Mouse (Mus musculus) midbrain, embryonic 10.5 days (tissue): ENCODE data around the gene Tmem274. TPM values are rescaled to one million over a fixed set of nuclear protein-coding genes. Genes with fewer than 3 reads are reported as not detected.
A peak's percentile ranks its signal among the peaks of the same experiment; 100 is the strongest.
"Not testable (repeated sequence)": the region's sequence is repeated elsewhere in the genome, so short reads cannot be mapped to it uniquely, and the experiment has no call there.

ENCODE experiments used
- DNase-seq: peaks from one replicate; pipeline ENCODE4 v3.0.0-alpha.2; 2017; ENCODE audit warnings: low spot score
- H3K27ac ChIP-seq: fragments of 300-500 bp; sonication (generic); replicated peaks from 2 replicates; pipeline ENCODE4 v1.5.1; 2016; ENCODE audit warnings: mild to moderate bottlenecking
- H3K27me3 ChIP-seq: fragments of 300-500 bp; sonication (generic); 2 replicates; pipeline ENCODE4 v1.6.1; 2016; ENCODE audit warnings: low read depth, mild to moderate bottlenecking; ENCODE audit not compliant: poor library complexity, severe bottlenecking
- H3K36me3 ChIP-seq: fragments of 300-500 bp; sonication (generic); 2 replicates; pipeline ENCODE4 v1.6.1; 2016; ENCODE audit warnings: mild to moderate bottlenecking, moderate library complexity
- H3K4me1 ChIP-seq: fragments of 300-500 bp; sonication (generic); 2 replicates; pipeline ENCODE4 v1.6.1; 2016
- H3K4me3 ChIP-seq: fragments of 300-500 bp; sonication (generic); 2 replicates; pipeline ENCODE4 v1.5.1; 2016; ENCODE audit warnings: mild to moderate bottlenecking, moderate library complexity
- H3K9me3 ChIP-seq: fragments of 300-500 bp; sonication (generic); replicated peaks from 2 replicates; pipeline ENCODE4 v1.6.1; 2016; ENCODE audit warnings: mild to moderate bottlenecking
- WGBS: fragments of 180-500 bp; shearing (Covaris S2); methylation state at CpG from one replicate; pipeline ENCODE4 v1.1.7; 2016; 5-methylcytosine and 5-hydroxymethylcytosine counted together
- polyA plus RNA-seq: library from polyadenylated mRNA; unstranded; fragments of >200 nt; fragmentation: Nextera tagmentation; extraction: Ambion mirVana; gene quantifications from 2 replicates; pipeline ENCODE4 v1.2.1, GENCODE M21; 2016

Tmem274 gene
- 0.41 and 0.55 TPM in 2 replicates for polyA plus RNA-seq

GRCm38 (mm10) chr4:149477078-149477477 lies at the start of gene Tmem274:
Gene Tmem274 (plus strand): TSS chr4:149477378.
- no peak for DNase-seq
- Histone ChIP-seq H3K27me3 (no peaks in the 10 kb centered on the region), H3K4me3 (no peak within 1 kb of the TSS), H3K4me1 (no peaks in the 10 kb centered on the region), H3K36me3 (peaks cover 28% of the 10 kb centered on the region), H3K9me3 (peaks cover 4% of the 10 kb centered on the region), H3K27ac (no peak within 1 kb of the TSS)
- 89% methylated on average over 11 of the region's 11 CpGs for WGBS

- Histone ChIP-seq H3K27me3 (no peaks in the 10 kb centered on the region), H3K4me3 (no peak overlapping the region), H3K27ac (no peak overlapping the region), H3K9me3 (no peaks in the 10 kb centered on the region), H3K36me3 (no peaks in the 10 kb centered on the region), H3K4me1 (peaks cover 10% of the 10 kb centered on the region)
- WGBS, result 82% methylated on average over 5 of the region's 5 CpGs
- DNase-seq, result no peak
Observed at GRCm38 (mm10) chr4:149429592-149429991, 47.6 kb upstream of the Tmem274 start.

- not testable (repeated sequence) for H3K27me3 ChIP-seq, H3K4me3 ChIP-seq, H3K9me3 ChIP-seq, DNase-seq, H3K27ac ChIP-seq, H3K4me1 ChIP-seq, H3K36me3 ChIP-seq
- 67% methylated on average over 1 of the region's 1 CpGs for WGBS
Observed at GRCm38 (mm10) chr4:149431887-149432286, 45.3 kb upstream of the Tmem274 start.

- H3K27me3 ChIP-seq, result no peaks in the 10 kb centered on the region
- H3K27ac ChIP-seq, result no peak overlapping the region
- H3K4me3 ChIP-seq, result no peak overlapping the region
- H3K36me3 ChIP-seq, result no peaks in the 10 kb centered on the region
- peaks cover 13% of the 10 kb centered on the region for H3K4me1 ChIP-seq
- 86% methylated on average over 8 of the region's 8 CpGs for WGBS
- no peaks in the 10 kb centered on the region for H3K9me3 ChIP-seq
- no peak for DNase-seq
Observed at GRCm38 (mm10) chr4:149440576-149440975, 36.6 kb upstream of the Tmem274 start.

GRCm38 (mm10) chr4:149442436-149442835 lies 34.7 kb upstream of the Tmem274 start:
- WGBS, result 72% methylated on average over 3 of the region's 3 CpGs
- no peaks in the 10 kb centered on the region for H3K36me3 ChIP-seq
- DNase-seq, result no peak
- no peaks in the 10 kb centered on the region for H3K27me3 ChIP-seq
- no peak overlapping the region for H3K4me3 ChIP-seq
- no peak overlapping the region for H3K27ac ChIP-seq
- no peaks in the 10 kb centered on the region for H3K9me3 ChIP-seq
- H3K4me1 ChIP-seq, result peaks cover 22% of the 10 kb centered on the region

GRCm38 (mm10) chr4:149444465-149444864 lies 32.7 kb upstream of the Tmem274 start:
- DNase-seq, result no peak
- H3K9me3 ChIP-seq, result no peaks in the 10 kb centered on the region
- H3K27ac ChIP-seq, result peak overlapping the region; percentile 95
- 70% methylated on average over 1 of the region's 1 CpGs for WGBS
- 0 out of 2 replicates have a peak overlapping the region, but pooled peaks have one; percentile 52 for H3K4me3 ChIP-seq
- H3K4me1 ChIP-seq, result peaks cover 22% of the 10 kb centered on the region
- H3K27me3 ChIP-seq, result no peaks in the 10 kb centered on the region
- H3K36me3 ChIP-seq, result no peaks in the 10 kb centered on the region

GRCm38 (mm10) chr4:149444964-149445701 lies 32.0 kb upstream of the Tmem274 start:
- Histone ChIP-seq H3K27ac (peak overlapping the region; percentile 95), H3K4me1 (peaks cover 22% of the 10 kb centered on the region), H3K36me3 (no peaks in the 10 kb centered on the region), H3K27me3 (no peaks in the 10 kb centered on the region), H3K4me3 (peak overlapping the region; percentile 52), H3K9me3 (no peaks in the 10 kb centered on the region)
- peak; percentile 96 for DNase-seq
- WGBS, result under 1% methylated on average over 36 of the region's 36 CpGs

- peak overlapping the region; percentile 95 for H3K27ac ChIP-seq
- no peaks in the 10 kb centered on the region for H3K36me3 ChIP-seq
- peaks cover 22% of the 10 kb centered on the region for H3K4me1 ChIP-seq
- peak overlapping the region; percentile 52 for H3K4me3 ChIP-seq
- no peaks in the 10 kb centered on the region for H3K9me3 ChIP-seq
- 2% methylated on average over 11 of the region's 11 CpGs for WGBS
- peak; percentile 76 for DNase-seq
- H3K27me3 ChIP-seq, result no peaks in the 10 kb centered on the region
Observed at GRCm38 (mm10) chr4:149445868-149446267, 31.3 kb upstream of the Tmem274 start.

GRCm38 (mm10) chr4:149446309-149446708 lies 30.9 kb upstream of the Tmem274 start:
- peaks cover 22% of the 10 kb centered on the region for H3K4me1 ChIP-seq
- H3K27ac ChIP-seq, result peak overlapping the region; percentile 95
- no peak for DNase-seq
- H3K9me3 ChIP-seq, result no peaks in the 10 kb centered on the region
- peak overlapping the region; percentile 52 for H3K4me3 ChIP-seq
- 30% methylated on average over 1 of the region's 1 CpGs for WGBS
- no peaks in the 10 kb centered on the region for H3K27me3 ChIP-seq
- H3K36me3 ChIP-seq, result no peaks in the 10 kb centered on the region

GRCm38 (mm10) chr4:149450636-149451035 lies 26.5 kb upstream of the Tmem274 start:
- Histone ChIP-seq H3K4me1 (peaks cover 8% of the 10 kb centered on the region), H3K36me3 (no peaks in the 10 kb centered on the region), H3K9me3 (no peaks in the 10 kb centered on the region; the same call in 1 of the 2 replicates), H3K27ac (no peak overlapping the region), H3K27me3 (no peaks in the 10 kb centered on the region), H3K4me3 (no peak overlapping the region)
- DNase-seq, result no peak
- 86% methylated on average over 3 of the region's 3 CpGs for WGBS

- WGBS, result 89% methylated on average over 4 of the region's 4 CpGs
- H3K4me1 ChIP-seq, result no peaks in the 10 kb centered on the region
- H3K36me3 ChIP-seq, result no peaks in the 10 kb centered on the region
- no peak overlapping the region for H3K4me3 ChIP-seq
- H3K27ac ChIP-seq, result no peak overlapping the region
- no peaks in the 10 kb centered on the region; the same call in 1 of the 2 replicates for H3K9me3 ChIP-seq
- no peak for DNase-seq
- H3K27me3 ChIP-seq, result no peaks in the 10 kb centered on the region
Observed at GRCm38 (mm10) chr4:149453656-149454055, 23.5 kb upstream of the Tmem274 start.

GRCm38 (mm10) chr4:149454263-149454662 lies 22.9 kb upstream of the Tmem274 start:
- Histone ChIP-seq H3K27me3 (no peaks in the 10 kb centered on the region), H3K27ac (no peak overlapping the region), H3K4me1 (no peaks in the 10 kb centered on the region), H3K4me3 (no peak overlapping the region), H3K9me3 (no peaks in the 10 kb centered on the region; the same call in 1 of the 2 replicates), H3K36me3 (no peaks in the 10 kb centered on the region)
- no peak for DNase-seq
- 88% methylated on average over 17 of the region's 17 CpGs for WGBS

GRCm38 (mm10) chr4:149454879-149455278 lies 22.3 kb upstream of the Tmem274 start, which contains the start of gene Rbp7:
Gene Rbp7 (minus strand): TSS chr4:149454978.
- H3K4me1 ChIP-seq, result no peaks in the 10 kb centered on the region
- no peaks in the 10 kb centered on the region for H3K27me3 ChIP-seq
- H3K9me3 ChIP-seq, result no peaks in the 10 kb centered on the region; the same call in 1 of the 2 replicates
- DNase-seq, result no peak
- H3K4me3 ChIP-seq, result no peak within 1 kb of the TSS
- WGBS, result 57% methylated on average over 8 of the region's 8 CpGs
- no peaks in the 10 kb centered on the region for H3K36me3 ChIP-seq
- H3K27ac ChIP-seq, result no peak within 1 kb of the TSS
